Mouse (Mus musculus) natural killer cell, adult 2 months (primary cell): ENCODE data around the gene Sec14l3.
"Not testable (repeated sequence)": the region's sequence is repeated elsewhere in the genome, so short reads cannot be mapped to it uniquely, and the experiment has no call there.

Experiments used
- DNase-seq, 2 experiments: peaks; one replicate each; pipeline ENCODE4 v3.0.0; 2022; ENCODE audit warnings: low spot score in 2 of 2

Gene Sec14l3

DNA sequence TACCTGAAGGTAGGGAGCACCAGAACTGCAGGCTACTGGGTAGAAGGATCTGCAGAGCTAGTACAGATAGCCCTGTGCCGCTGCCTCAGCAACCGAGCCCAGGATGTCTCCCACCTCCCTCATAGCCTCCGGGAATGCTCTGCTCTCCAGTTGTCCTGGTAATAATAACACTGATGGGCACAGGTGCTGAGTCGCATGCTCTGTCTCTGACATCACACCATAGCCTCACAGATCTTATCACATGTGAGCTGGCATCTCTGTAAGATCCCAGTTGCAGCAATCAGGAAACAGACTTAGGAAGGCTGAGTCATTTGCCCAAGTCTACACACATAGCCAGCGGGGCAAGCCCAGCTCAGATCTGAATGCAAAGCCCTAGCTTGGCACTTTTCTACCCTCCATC is 37.2 kb downstream of the Sec14l3 start:
- no peak for DNase-seq

DNA sequence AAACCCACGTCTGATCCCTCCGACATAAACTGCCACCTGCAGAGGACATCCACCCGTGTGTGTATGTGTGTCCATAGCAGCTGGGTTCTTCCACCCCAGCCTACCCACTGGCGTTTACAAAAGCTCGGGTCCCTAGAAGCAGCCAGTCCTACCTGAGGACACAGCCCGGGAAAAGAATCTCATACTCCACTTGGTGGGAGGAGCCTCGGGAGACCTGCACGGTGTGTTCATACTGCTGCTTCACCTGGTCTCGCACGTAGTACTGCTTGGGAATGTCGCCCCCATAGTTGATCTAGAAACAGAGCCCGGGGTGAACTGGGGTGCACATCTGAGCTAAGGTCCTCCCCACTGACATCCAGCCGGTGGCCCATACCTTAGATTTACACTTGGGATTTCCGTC is 38.9 kb downstream of the Sec14l3 start:
- no peak for DNase-seq

DNA sequence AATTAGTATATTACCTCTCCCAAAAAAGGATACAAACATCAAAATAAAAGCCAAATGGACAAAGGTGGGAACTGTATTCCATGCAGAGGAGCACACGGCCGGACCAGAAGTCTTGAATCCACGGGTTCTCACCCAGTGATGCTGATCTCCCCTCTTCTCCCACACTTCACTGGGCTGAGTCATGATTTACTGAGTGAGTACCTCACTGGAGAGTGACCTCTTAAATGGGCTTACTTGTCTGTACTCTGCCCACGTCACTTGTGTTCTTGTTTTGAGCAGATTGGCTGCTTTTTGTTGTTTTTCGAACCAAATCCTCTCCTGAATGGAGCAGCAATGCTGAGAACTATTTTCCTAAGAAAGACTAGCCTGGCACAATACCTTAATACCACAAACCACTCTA is 40.3 kb downstream of the Sec14l3 start:
- DNase-seq = no peak

DNA sequence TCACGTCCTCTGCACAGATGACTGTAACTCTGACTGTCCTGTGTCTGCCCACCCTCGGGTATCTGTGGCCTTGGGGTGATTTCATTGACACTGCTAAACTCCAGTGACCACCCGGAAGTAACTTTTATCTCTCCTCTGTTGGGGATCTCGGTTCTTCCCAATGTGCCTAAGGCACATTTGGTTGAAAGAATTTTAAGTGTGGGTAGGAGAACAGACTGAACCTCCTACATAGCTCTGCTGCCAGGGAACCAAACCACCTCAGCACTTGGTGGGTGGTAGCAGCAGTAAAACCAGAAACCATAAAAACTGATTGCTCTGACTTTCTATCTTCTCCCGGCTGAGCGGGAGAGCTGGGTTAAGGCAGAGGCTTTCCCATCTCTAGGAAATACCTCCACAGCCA is 40.8 kb downstream of the Sec14l3 start:
- no peak for DNase-seq

DNA sequence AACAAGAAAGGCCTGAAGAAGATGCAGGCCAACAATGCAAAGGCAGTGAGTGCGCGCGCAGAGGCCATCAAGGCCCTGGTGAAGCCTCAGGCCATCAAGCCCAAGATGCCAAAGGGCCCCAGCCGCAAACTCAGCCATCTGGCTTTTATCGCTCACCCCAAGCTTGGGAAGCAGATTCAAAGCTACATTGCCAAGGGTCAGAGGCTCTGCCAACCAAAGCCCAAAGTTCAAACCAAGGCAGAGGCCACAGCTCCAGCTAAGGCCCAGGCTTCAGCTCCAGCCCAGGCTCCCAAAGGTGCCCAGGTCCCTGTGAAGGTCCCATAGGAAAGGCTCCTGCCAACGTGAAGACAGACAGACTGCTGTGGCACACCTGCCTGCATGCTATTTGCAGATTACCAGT is 43.3 kb downstream of the Sec14l3 start:
- DNase-seq = not testable (repeated sequence)

DNA sequence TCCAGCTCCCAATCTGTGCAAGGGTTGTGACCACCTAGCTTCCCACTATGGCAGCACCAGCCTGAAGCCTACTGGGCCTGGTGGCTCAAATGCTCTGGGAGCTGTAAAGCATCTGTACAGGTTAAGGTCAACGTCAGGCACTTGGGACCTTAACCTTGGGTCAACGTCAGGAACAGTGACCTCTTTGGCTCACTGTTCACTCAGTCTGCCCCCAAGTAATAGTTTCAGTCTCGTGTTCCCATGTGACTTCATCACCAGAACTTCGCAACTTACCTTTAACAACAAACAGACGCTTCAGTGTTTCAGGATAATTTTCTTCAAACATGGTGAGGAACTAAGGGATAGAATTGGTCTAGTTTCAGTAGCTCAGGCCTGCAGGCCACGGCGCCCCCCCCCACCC is 44.0 kb downstream of the Sec14l3 start:
- no peak for DNase-seq

DNA sequence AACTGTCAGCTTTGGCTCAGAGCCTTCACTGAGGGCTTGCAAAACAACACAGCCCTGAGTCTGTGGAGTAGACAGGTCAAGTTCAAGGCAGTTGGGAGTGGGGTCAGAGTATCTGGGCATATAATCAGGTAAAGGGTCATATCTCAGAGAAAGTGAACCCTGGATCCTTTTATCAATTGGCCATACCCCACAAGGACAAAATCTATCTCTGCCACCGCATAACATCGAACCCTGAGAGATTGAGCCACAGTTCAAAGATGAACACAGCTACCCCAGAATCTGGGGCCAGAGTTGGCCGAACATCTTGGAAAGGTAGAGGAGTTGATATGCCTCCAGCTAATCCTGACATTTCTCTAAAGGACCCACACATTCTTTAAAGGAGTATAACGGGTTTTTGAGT is 47.4 kb downstream of the Sec14l3 start:
- no peak for DNase-seq

DNA sequence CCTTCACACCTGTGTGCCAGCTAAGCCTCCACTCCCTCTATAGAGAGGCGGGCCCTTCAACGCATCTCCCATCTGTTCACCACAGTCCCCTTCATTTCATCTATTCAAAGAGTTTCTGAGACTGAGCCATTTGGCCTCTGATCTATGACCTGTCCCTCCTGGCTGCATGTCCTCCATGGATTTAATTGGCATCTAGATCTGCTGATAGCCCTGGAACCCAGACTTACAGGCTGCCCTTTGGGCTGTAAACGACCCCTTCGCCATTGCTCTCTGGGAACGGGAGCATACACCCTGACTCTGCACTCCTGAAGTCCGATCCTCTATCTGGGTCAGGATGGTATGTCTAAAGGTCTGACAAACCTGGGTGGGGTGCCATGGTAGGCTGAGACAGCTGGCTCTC is 48.2 kb downstream of the Sec14l3 start:
- DNase-seq = no peak

DNA sequence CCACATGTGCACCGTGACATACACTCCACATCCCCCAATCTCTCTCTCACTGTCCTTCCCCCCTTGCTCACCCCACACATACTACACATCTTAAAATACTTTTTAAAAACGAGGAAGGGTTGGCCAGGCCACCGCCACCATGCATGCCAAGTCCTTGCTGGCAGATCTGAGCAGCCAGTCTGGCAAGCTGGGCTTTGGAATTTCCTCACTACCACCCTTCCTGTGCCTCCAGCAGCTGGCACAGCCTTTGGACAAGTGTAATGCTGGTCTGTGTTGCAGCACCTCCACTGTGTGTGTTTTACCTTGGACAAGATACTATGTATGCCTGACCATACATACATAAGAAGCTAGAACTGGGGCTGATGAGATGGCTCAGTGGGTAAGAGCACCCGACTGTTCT is 48.9 kb downstream of the Sec14l3 start:
- no peak for DNase-seq

DNA sequence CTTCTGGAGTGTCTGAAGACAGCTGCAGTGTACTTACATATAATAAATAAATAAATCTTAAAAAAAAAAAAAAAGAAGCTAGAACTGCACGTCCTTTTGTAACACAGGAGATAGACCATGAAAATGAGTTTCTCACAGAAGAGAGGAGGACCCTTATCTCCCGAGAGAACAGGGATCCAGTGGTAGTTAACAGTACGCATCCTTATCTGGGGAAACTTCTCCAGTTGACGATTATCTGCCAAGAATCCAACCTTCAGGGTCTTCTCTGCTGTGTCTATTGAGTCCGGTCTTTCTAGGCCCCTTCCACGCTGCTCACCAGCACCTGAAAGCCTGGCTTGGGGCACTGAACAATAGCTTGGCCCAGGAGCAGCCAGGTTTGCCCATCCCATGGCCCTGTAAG is 49.3 kb downstream of the Sec14l3 start:
- no peak for DNase-seq

DNA sequence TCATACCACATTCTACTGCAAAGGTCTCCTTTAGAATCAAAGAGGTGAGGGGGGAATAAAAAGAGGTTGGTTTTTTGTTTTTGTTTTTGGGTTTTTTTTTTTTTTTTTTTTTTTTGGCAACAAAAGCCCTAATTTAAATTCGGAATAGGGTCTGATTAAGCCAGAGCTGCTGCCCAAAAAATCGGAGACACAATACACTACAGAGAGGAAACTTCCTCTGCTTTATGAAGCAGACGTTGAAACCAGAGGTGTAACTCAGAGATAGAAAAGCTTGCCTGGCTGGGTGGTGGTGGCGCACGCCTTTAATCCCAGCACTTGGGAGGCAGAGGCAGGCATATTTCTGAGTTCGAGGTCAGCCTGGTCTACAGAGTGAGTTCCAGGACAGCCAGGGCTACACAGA is 49.9 kb downstream of the Sec14l3 start:
- DNase-seq = not testable (repeated sequence)

DNA sequence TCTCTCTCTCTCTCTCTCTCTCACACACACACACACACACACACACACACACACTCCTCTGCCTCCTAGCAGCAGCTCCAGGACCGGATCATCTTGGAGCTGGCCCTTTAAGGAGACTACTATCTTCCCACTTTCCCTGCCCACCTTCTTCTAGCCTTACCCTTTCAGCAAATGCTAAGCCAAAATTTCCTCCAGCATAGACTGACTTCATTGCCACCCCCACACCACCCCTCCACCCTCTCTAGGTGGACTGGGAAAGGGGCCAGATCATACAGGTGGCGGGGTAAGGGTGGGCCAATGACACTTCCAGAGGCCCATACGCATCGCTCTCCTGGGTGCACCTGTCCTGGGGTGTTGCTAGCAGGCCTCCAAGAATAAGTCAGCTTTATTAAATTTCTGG is 50.8 kb downstream of the Sec14l3 start:
- DNase-seq = no peak

DNA sequence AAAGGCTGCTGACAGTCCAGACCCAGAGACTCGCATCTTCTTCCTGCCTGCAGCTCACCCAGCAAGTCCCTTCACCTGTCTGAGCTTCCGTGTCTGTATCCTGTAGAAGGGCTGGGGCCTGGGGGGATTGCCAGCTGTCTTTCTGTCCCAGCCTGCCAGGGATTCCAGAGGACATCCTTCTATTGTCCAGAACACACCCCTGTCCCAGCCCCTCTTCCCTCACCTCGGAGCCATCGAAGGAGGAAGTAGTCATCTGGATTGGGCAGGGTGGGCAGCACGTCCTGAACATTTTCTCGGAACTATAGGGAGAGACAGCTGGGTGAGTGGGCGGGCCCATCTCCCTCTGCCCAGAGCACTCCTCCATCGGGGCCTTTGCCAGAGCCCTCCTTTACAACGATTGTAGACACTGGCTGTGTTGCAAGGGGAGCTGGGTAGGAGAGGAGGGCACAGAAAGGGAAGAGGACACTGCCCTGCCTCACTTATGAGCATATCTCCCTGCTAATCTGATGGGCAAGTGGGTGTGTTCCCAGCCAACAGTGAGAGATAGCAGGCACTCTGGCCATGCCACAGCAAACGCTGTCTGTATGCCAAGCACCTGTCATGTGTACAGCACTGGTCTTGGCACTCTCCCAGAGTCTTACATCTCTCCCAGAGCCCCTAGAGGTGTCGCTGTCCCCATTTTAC is 52.0 kb downstream of the Sec14l3 start:
- DNase-seq = no peak

DNA sequence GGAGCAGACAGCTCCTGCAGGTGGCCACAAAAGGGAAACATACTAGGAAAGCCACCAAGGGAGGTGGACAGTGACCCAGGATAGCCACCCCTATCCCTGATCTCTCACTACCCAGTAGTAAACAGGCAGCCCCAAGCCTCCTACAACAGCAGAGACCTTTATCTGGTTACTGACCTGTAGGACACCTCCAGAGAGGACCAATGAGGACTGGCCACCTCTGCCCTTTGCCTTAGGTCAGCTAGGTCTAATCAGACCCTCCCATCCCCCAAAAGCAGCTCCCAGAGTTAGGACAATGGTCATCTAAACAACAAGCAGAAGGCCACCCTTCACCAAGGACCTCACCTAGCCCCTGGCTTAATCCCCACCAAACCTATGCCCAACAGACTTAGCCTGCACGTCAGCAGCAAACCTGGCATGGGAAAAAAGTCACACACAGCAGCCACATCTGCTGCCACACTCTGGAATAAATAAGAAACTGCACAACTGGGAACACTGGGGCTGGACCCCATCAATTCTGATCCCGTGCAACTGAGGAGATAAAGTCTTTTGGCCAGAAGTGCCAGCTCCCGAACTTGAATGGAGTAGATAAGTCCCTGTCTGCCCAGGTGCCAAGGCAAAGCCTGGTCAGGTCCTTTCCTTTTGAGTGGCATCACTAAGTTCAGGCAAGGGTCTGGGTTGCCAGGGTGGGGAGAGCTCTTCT is 52.9 kb downstream of the Sec14l3 start:
- DNase-seq = no peak

DNA sequence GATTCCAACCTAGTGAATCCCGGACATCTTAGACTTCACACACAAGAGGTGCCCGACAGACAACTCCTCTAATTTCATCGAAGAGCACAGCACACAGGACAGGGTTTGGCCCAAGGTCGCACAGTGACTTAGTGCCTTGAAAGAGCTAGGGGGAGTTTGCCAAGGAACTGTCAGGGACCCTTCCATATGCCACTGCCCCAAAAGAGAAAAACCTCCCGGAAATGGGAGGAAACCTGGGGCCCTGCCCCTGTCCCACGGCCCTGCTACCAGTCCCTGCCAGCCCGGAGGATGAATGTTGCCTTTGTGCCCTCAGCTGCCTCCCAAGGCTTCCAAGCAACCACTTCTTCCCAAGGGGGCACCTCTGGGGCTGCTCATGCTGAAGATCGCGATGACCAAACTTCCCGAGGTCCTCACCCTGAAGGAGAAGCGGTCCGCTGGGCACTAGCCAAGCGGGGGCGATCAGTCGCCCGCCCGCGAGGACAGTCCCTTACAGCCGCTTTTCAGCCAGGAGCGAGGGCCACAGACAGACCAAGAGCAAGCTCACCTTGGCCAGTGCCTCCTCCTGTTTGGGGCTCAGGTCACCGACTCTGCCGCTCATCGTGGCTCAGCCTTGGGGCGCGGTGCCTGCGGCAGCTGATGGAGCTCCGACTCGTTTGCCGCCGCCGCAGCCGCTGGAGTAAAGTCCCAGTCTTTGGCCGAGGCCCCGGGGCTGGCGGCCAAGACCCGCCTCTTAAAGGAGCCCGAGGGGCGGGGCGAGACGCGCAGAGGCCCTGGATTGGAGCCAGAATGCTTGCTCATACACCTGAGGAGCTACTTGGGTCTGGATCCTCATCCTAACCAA is 53.7 kb downstream of the Sec14l3 start:
- peak in 1 of 2 experiments; percentile 19 for DNase-seq

DNA sequence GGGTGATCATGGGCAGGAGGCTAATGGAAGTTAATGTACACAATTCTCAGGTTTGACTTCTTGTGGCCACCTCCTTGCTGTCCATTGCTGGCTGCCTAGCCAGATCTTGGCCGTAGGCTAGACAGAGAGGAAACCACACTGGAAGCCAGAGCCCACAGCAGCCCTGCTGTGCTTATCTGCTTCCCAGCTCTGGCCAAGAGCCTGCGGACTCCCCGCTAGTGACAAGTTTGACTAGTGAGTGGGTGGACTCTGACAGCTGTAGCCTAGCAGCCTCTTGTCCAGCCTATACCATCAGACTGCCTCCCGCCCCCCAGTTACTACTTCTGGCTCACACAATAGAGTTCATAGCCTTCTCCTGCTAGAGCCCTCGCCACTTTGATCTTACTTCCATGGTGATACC is 55.0 kb downstream of the Sec14l3 start:
- DNase-seq = no peak

DNA sequence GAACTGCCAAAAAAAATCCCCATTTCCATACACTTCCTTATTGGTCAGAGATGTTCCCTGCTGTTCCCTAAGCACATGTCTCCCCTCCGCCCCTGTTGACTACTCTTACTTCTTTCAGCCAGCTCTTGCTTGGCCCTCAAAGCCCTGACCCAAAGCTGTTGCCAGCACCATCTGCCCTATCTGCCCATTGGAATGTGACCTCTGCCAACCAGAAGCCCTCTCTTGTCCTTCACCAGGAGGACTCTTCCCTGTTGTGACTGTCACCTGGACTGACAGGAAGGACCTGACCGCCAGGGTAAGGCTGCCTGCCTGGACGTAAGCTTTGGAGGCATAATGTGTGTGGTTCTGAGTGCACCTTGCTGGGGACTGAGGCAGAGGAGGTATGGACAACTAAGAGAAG is 57.0 kb downstream of the Sec14l3 start:
- DNase-seq = no peak

DNA sequence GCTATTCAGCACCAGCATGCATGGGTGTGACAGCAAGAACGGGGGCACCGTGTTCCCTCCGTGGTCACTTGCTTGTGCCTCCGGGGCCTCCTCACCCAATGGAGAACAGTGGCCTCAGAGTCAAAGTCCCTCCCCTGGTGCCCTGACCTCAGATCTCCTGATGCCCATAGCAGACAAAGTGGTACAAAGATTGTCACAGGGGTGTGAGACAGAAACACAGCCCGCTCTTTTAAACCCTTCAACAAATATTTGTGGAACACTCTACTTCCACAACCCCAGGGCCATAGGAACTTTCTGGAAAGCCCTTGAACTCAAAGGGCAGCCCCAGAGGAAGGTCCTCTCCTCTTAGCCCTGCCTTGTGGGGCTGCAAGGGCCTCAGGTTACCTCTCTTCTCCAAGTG is 57.6 kb downstream of the Sec14l3 start:
- no peak for DNase-seq

DNA sequence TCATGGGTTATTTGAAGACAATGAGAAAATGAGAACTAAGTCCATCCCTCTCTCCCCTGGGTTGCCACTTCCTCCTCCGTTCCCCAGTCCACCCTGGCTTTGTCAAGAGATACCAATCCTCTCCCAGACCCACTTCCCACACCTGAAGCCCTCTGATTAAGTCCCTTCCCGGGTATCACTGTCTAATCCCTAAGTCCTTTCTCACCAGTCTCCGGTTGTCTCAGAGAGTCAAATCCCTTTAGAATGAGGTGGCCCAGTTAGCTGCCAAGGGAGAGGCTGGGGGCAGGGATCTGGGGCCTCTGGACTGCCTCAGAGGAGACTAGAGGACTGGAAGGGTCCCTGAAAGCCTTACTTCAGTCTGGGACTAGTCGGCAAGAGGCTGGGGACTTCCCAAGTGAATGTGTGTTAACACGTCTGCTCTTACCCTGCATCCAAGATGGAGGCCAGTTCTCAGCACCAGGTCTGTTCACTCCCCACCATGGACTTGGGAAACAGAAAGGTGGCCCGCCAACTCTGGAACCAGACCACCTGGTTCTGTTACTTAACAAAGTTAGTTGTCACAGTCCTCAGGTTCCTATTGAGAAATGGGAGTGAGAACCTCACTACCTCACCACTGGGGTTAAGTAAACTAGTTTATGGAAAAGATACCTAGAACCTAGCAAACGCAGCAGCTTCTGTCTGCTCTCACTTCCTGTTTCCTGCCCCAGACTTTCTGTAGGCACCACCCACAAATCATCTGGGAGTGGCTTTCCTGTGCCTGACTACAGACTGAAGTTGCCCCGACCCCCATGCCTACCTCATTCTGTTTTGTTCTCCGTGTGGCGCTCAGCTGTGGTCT is 58.3 kb downstream of the Sec14l3 start, which contains the start of gene Sec14l2:
TSS of gene Sec14l2 (minus strand) at position 674 of the 838 bp plus-strand sequence.
- peak; percentile 18 to 48 for DNase-seq

DNA sequence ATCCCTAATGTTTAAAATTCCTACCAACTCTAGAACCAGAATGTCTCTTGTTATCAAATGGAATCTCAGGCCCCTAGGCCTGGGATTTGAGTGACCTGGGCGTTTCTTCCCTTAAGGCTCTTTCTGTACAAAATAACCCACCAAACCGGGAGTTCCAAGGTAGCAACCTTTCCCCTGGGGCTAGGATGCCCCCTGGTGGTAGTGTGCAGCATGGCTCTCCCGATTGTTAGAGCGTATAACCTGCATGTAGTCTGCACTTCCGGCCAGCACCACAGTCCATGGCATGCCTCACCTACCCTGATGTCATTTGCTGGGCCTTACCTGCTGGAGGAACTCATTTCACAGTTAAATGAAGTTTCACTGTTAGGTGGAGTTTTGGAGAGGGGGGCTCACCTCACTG is 59.3 kb downstream of the Sec14l3 start:
- peak in 1 of 2 experiments; percentile 41 for DNase-seq

DNA sequence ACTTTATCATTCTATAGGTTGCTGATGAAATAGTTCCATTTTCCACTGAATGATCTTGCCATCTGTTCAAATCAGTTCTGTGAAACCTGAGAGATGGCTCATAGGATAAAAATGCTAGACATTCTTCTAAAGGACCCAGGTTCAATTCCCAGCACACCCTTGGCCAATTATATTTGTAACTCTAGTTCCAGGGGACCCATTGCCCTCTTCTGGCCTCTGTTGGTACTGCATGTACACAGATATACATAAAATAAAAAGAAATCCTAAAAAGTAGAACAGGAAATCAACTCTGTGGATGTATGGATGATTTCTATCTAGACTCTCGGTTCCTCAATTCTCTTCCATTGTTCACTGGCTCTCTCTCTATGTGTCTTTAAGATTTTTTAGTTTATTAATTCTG is 62.4 kb downstream of the Sec14l3 start:
- no peak for DNase-seq
